In genomic region chr10:60395605-60396004, GRCm38 (mm10) we compare ENCODE assay signal across 23 mouse cellular contexts. TPM values are rescaled to one million over a fixed set of nuclear protein-coding genes. Genes with fewer than 3 reads are reported as not detected.
A peak's percentile ranks its signal among the peaks of the same experiment; 100 is the strongest.
DNase-seq lines count a peak whose midpoint lies in the region; ATAC-seq lines count a peak whose summit lies in the region.
"Had no signal": no experiment of that assay in that cellular context is flagged by ENCODE, and none has a peak within 500 bp of the region (broad histone marks: within the 10 kb centered on the region; RNA-seq: fewer than 3 reads in every experiment).

No protein-coding gene starts in this region.

- no peak for DNase-seq in hindbrain, embryonic 10.5 days (ENCODE audit: low spot score)
- peak; percentile 65 for DNase-seq in Muller cell, postnatal 12 days (ENCODE audit: inconsistent ontology term)
- no peak for DNase-seq in lung, postnatal 36 days
- DNase-seq: cerebellum, adult 11 months; cerebellum, postnatal 14 days; gastrocnemius, postnatal 14 days; heart, adult 2 months; kidney, postnatal 4 days; layer of hippocampus, adult 9-11 months; left cerebral cortex, postnatal 4 days; liver; liver, postnatal 0 days; thymus, adult 18-20 months; thymus, postnatal 4 days had no signal

- H3K4me3 ChIP-seq in hindbrain, embryonic 15.5 days = no peak overlapping the region
- H3K4me3 ChIP-seq in hindbrain, embryonic 10.5 days = no peak overlapping the region
- H3K4me3 ChIP-seq in forebrain, embryonic 16.5 days (replicated peaks; ENCODE audit: low read length) = no peak overlapping the region
- H3K4me3 ChIP-seq: heart, adult 2 months; kidney, embryonic 15.5 days; left cerebral cortex, adult 2 months; stomach, embryonic 15.5 days had no signal

- no peaks in the 10 kb centered on the region for H3K36me3 ChIP-seq in hindbrain, embryonic 15.5 days
- no peaks in the 10 kb centered on the region for H3K36me3 ChIP-seq in hindbrain, embryonic 10.5 days
- no peaks in the 10 kb centered on the region for H3K36me3 ChIP-seq in forebrain, embryonic 16.5 days (ENCODE audit: control insufficient read depth, insufficient read depth)
- H3K36me3 ChIP-seq: kidney, embryonic 15.5 days; stomach, embryonic 15.5 days had no signal

- WGBS in hindbrain, embryonic 15.5 days = 61% methylated on average over 5 of the region's 5 CpGs
- WGBS in hindbrain, embryonic 10.5 days = 71% methylated on average over 5 of the region's 5 CpGs
- WGBS in forebrain, embryonic 16.5 days = 73% methylated on average over 5 of the region's 5 CpGs

- 0 out of 2 replicates have a peak overlapping the region, but pooled peaks have one; percentile 5 for H3K27ac ChIP-seq in hindbrain, embryonic 15.5 days (replicated peaks)
- no peak overlapping the region for H3K27ac ChIP-seq in hindbrain, embryonic 10.5 days
- no peak overlapping the region for H3K27ac ChIP-seq in forebrain, embryonic 16.5 days (ENCODE audit: low read length)
- H3K27ac ChIP-seq: heart, adult 2 months; kidney, embryonic 15.5 days; left cerebral cortex, adult 2 months; stomach, embryonic 15.5 days had no signal

- peaks cover 14% of the 10 kb centered on the region for H3K4me1 ChIP-seq in hindbrain, embryonic 15.5 days (replicated peaks)
- peaks cover 35% of the 10 kb centered on the region for H3K4me1 ChIP-seq in hindbrain, embryonic 10.5 days (replicated peaks)
- H3K4me1 ChIP-seq in forebrain, embryonic 16.5 days (replicated peaks; ENCODE audit: control insufficient read depth, insufficient read depth, low read length) = peaks cover 12% of the 10 kb centered on the region
- H3K4me1 ChIP-seq: stomach, embryonic 15.5 days had no signal

- ATAC-seq in hindbrain, embryonic 15.5 days (ENCODE audit: low FRiP score, low read depth) = no peak
- 0 out of 2 replicates have a peak, but pooled peaks have one; percentile 3 for ATAC-seq in megakaryocyte, adult 5-6 weeks (ENCODE audit: poor library complexity, severe bottlenecking)
- 0 out of 2 replicates have a peak, but pooled peaks have one; percentile 14 for ATAC-seq in neutrophil, adult 5-6 weeks (ENCODE audit: extremely low read depth, insufficient number of reproducible peaks, low FRiP score, poor library complexity, severe bottlenecking)
- ATAC-seq in forebrain, embryonic 16.5 days = no peak
- ATAC-seq: liver, postnatal 0 days had no signal

- no peak overlapping the region for H3K4me2 ChIP-seq in hindbrain, embryonic 15.5 days
- H3K4me2 ChIP-seq in forebrain, embryonic 16.5 days (ENCODE audit: low read length) = no peak overlapping the region
- H3K4me2 ChIP-seq: kidney, embryonic 15.5 days; midbrain, embryonic 11.5 days; stomach, embryonic 15.5 days had no signal

- no peaks in the 10 kb centered on the region for H3K27me3 ChIP-seq in hindbrain, embryonic 15.5 days
- no peaks in the 10 kb centered on the region for H3K27me3 ChIP-seq in hindbrain, embryonic 10.5 days (ENCODE audit: insufficient read depth, poor library complexity, severe bottlenecking)
- H3K27me3 ChIP-seq in forebrain, embryonic 16.5 days (replicated peaks; ENCODE audit: control insufficient read depth, insufficient read depth, low read length) = no peaks in the 10 kb centered on the region
- H3K27me3 ChIP-seq: kidney, embryonic 15.5 days; stomach, embryonic 15.5 days had no signal

- no peak overlapping the region for H3K9ac ChIP-seq in hindbrain, embryonic 15.5 days
- no peak overlapping the region for H3K9ac ChIP-seq in forebrain, embryonic 16.5 days (replicated peaks; ENCODE audit: low read depth, low read length)
- H3K9ac ChIP-seq: kidney, embryonic 15.5 days; liver, postnatal 0 days; stomach, embryonic 15.5 days had no signal

- no peaks in the 10 kb centered on the region for H3K9me3 ChIP-seq in hindbrain, embryonic 15.5 days
- no peaks in the 10 kb centered on the region for H3K9me3 ChIP-seq in hindbrain, embryonic 10.5 days
- H3K9me3 ChIP-seq in forebrain, embryonic 16.5 days (ENCODE audit: control insufficient read depth, low read length) = no peaks in the 10 kb centered on the region
- H3K9me3 ChIP-seq: kidney, embryonic 15.5 days; stomach, embryonic 15.5 days had no signal

RNA-seq across cellular contexts. Expression of gene Gm17455, which starts 3.9 kb away (rescaled TPM):
- polyA plus RNA-seq in hindbrain, embryonic 15.5 days (2015; fragmentation: Nextera tagmentation; extraction: Ambion mirVana) = 11.7 and 16.8 TPM in 2 replicates
- polyA plus RNA-seq in hindbrain, embryonic 10.5 days (2016; fragmentation: Nextera tagmentation; extraction: Ambion mirVana) = 6.5 and 10.1 TPM in 2 replicates
- total RNA-seq in megakaryocyte, adult 5-6 weeks (2015) = 0.91 and 1.0 TPM in 2 replicates
- total RNA-seq in megakaryocyte, adult 5-6 weeks (2017) = 0.20 TPM in 1 of 2 replicates, not detected in the other
- 10.4 and 16.6 TPM in 2 replicates for total RNA-seq in neutrophil, adult 5-6 weeks (2017)
- polyA plus RNA-seq in forebrain, embryonic 16.5 days (2015; fragmentation: Nextera tagmentation; extraction: Ambion mirVana) = 5.2 and 5.7 TPM in 2 replicates
- total RNA-seq: heart, adult 2 months; hematopoietic stem cell, adult 5-6 weeks; left cerebral cortex, adult 2 months had no signal
- polyA plus RNA-seq: liver, postnatal 0 days had no signal

RNA-seq across cellular contexts. Expression of gene Vsir, which starts 49.0 kb away (rescaled TPM):
- polyA plus RNA-seq in hindbrain, embryonic 15.5 days (2015; fragmentation: Nextera tagmentation; extraction: Ambion mirVana) = 2.5 and 3.2 TPM in 2 replicates
- 1.8 and 2.0 TPM in 2 replicates for polyA plus RNA-seq in hindbrain, embryonic 10.5 days (2016; fragmentation: Nextera tagmentation; extraction: Ambion mirVana)
- 267 and 312 TPM in 2 replicates for total RNA-seq in megakaryocyte, adult 5-6 weeks (2015)
- 783 and 809 TPM in 2 replicates for total RNA-seq in megakaryocyte, adult 5-6 weeks (2017)
- total RNA-seq in neutrophil, adult 5-6 weeks (2017) = 440 and 506 TPM in 2 replicates
- 1.9 and 2.8 TPM in 2 replicates for polyA plus RNA-seq in forebrain, embryonic 16.5 days (2015; fragmentation: Nextera tagmentation; extraction: Ambion mirVana)

Comparison
In these comparisons a context has a peak if more than half of its experiments do, and no peak if none do; other contexts are left out.
1. ATAC-seq: peak in megakaryocyte, adult 5-6 weeks (single experiment) and neutrophil, adult 5-6 weeks (single experiment); none in hindbrain, embryonic 15.5 days (single experiment) and forebrain, embryonic 16.5 days (single experiment).